Mouse (Mus musculus): ENCODE measurements around the gene Dctn3.
A peak's percentile ranks its signal among the peaks of the same experiment; 100 is the strongest.
"Not testable (repeated sequence)": the region's sequence is repeated elsewhere in the genome, so short reads cannot be mapped to it uniquely, and the experiment has no call there.

Gene Dctn3

GRCm38 (mm10) chr4:41696930-41697841, 25.8 kb downstream of the Dctn3 start, which contains the start of gene Cntfr:
TSS of gene Cntfr (minus strand) at chr4:41697089.
- DNase-seq = peak; percentile 87

- peak; percentile 44 for DNase-seq
These were observed 26.5 kb downstream of the Dctn3 start for GRCm38 (mm10) chr4:41696452-41696851.

GRCm38 (mm10) chr4:41695800-41696199, 27.2 kb downstream of the Dctn3 start:
- peak; percentile 66 for DNase-seq

- DNase-seq = not testable (repeated sequence)
These were observed 29.5 kb downstream of the Dctn3 start for GRCm38 (mm10) chr4:41693511-41693910.

GRCm38 (mm10) chr4:41690014-41690413, 33.0 kb downstream of the Dctn3 start:
- not testable (repeated sequence) for DNase-seq

- DNase-seq = not testable (repeated sequence)
These were observed 34.4 kb downstream of the Dctn3 start for GRCm38 (mm10) chr4:41688562-41688961.

- not testable (repeated sequence) for DNase-seq
These were observed 37.0 kb downstream of the Dctn3 start for GRCm38 (mm10) chr4:41685882-41686492.

- DNase-seq = not testable (repeated sequence)
These were observed 38.0 kb downstream of the Dctn3 start for GRCm38 (mm10) chr4:41684931-41685453.

- DNase-seq = not testable (repeated sequence)
These were observed 38.6 kb downstream of the Dctn3 start for GRCm38 (mm10) chr4:41684131-41684930.

GRCm38 (mm10) chr4:41683303-41683702, 39.7 kb downstream of the Dctn3 start:
- DNase-seq = not testable (repeated sequence)

GRCm38 (mm10) chr4:41682789-41683188, 40.2 kb downstream of the Dctn3 start:
- DNase-seq = no peak

GRCm38 (mm10) chr4:41681947-41682346, 41.0 kb downstream of the Dctn3 start:
- DNase-seq = peak; percentile 39

- peak; percentile 73 for DNase-seq
These were observed 41.8 kb downstream of the Dctn3 start for GRCm38 (mm10) chr4:41681176-41681575.

GRCm38 (mm10) chr4:41679291-41679690, 43.7 kb downstream of the Dctn3 start:
- peak; percentile 47 for DNase-seq

- peak; percentile 41 for DNase-seq
These were observed 44.1 kb downstream of the Dctn3 start for GRCm38 (mm10) chr4:41678863-41679262.

- DNase-seq = peak; percentile 88
These were observed 45.9 kb downstream of the Dctn3 start for GRCm38 (mm10) chr4:41677006-41677629.

GRCm38 (mm10) chr4:41676248-41677005, 46.5 kb downstream of the Dctn3 start:
- peak; percentile 80 for DNase-seq

- DNase-seq = no peak
These were observed 49.8 kb downstream of the Dctn3 start for GRCm38 (mm10) chr4:41673186-41673585.

GRCm38 (mm10) chr4:41672522-41672963, 50.4 kb downstream of the Dctn3 start:
- DNase-seq = no peak

GRCm38 (mm10) chr4:41671963-41672480, 50.9 kb downstream of the Dctn3 start:
- DNase-seq = no peak

GRCm38 (mm10) chr4:41671500-41671899, 51.5 kb downstream of the Dctn3 start:
- DNase-seq = no peak
